Mouse (Mus musculus) telencephalon, adult 2 months (tissue): ENCODE measurements around the gene Mlst8.
A peak's percentile ranks its signal among the peaks of the same experiment; 100 is the strongest.
"Not testable (repeated sequence)": the region's sequence is repeated elsewhere in the genome, so short reads cannot be mapped to it uniquely, and the experiment has no call there.

Experiments used
- DNase-seq: peaks from one replicate; pipeline ENCODE4 v3.0.0-alpha.2; 2011; ENCODE audit warnings: low read depth, low spot score

The Mlst8 gene

GRCm38 (mm10) chr17:24426471-24427169 is 52.3 kb downstream of the Mlst8 start, which contains the start of gene Eci1:
Eci1 (plus strand) TSS chr17:24426641.
- peak; percentile 76 for DNase-seq

- DNase-seq: no peak
Observed at GRCm38 (mm10) chr17:24425905-24426304, 53.0 kb downstream of the Mlst8 start.

- not testable (repeated sequence) for DNase-seq
Observed at GRCm38 (mm10) chr17:24425326-24425725, 53.6 kb downstream of the Mlst8 start.

- no peak for DNase-seq
Observed at GRCm38 (mm10) chr17:24424489-24424888, 54.4 kb downstream of the Mlst8 start.
